Mouse (Mus musculus) CD4-positive, CD25-positive, alpha-beta regulatory T cell, adult 4 months (primary cell): ENCODE data around the gene Uchl3. TPM values are rescaled to one million over a fixed set of nuclear protein-coding genes. Genes with fewer than 3 reads are reported as not detected.

Source experiments
- ATAC-seq: one replicate; pipeline ENCODE4 v1.8.0; 2017
- polyA plus RNA-seq, 2 experiments: library from polyadenylated mRNA; unstranded; fragments of 100-300 nt; shearing (Covaris generic); gene quantifications; one replicate each; pipeline ENCODE4 v1.2.1; 2017

Gene Uchl3
- 10 to 100 TPM; 69.7 to 70.2 TPM for polyA plus RNA-seq

- ATAC-seq: peak; percentile 85
These were observed at the start of gene Uchl3 for GRCm38 (mm10) chr14:101653581-101654525. Gene Uchl3 (plus strand): TSS chr14:101653967.

- no peak for ATAC-seq
These were observed 47.9 kb upstream of the Uchl3 start for GRCm38 (mm10) chr14:101605843-101606242.

- peak; percentile 40 for ATAC-seq
These were observed 45.9 kb upstream of the Uchl3 start for GRCm38 (mm10) chr14:101607631-101608518.

GRCm38 (mm10) chr14:101608519-101609368 lies 45.0 kb upstream of the Uchl3 start, which contains the start of gene Tbc1d4:
Gene Tbc1d4 (minus strand): TSS chr14:101609191.
- ATAC-seq: peak; percentile 56

GRCm38 (mm10) chr14:101610701-101611100 lies 43.1 kb upstream of the Uchl3 start:
- ATAC-seq: no peak

GRCm38 (mm10) chr14:101613206-101613605 lies 40.6 kb upstream of the Uchl3 start:
- no peak for ATAC-seq

GRCm38 (mm10) chr14:101616178-101616577 lies 37.6 kb upstream of the Uchl3 start:
- ATAC-seq: no peak

GRCm38 (mm10) chr14:101617680-101618079 lies 36.1 kb upstream of the Uchl3 start:
- ATAC-seq: no peak

- no peak for ATAC-seq
These were observed 23.2 kb upstream of the Uchl3 start for GRCm38 (mm10) chr14:101630548-101630947.

GRCm38 (mm10) chr14:101635765-101636164 lies 18.0 kb upstream of the Uchl3 start:
- no peak for ATAC-seq

GRCm38 (mm10) chr14:101637381-101637780 lies 16.4 kb upstream of the Uchl3 start:
- ATAC-seq: no peak

- ATAC-seq: peak; percentile 92
These were observed 13.5 kb upstream of the Uchl3 start, which contains the start of gene Commd6 for GRCm38 (mm10) chr14:101640153-101640843. Gene Commd6 (minus strand): TSS chr14:101640686.

- no peak for ATAC-seq
These were observed 8.8 kb upstream of the Uchl3 start for GRCm38 (mm10) chr14:101644948-101645347.

- no peak for ATAC-seq
These were observed 3.2 kb upstream of the Uchl3 start for GRCm38 (mm10) chr14:101650551-101650950.

GRCm38 (mm10) chr14:101652571-101652970 lies 1.2 kb upstream of the Uchl3 start:
- no peak for ATAC-seq

GRCm38 (mm10) chr14:101654526-101654909 lies 751 bp downstream of the Uchl3 start:
- peak; percentile 5 for ATAC-seq

GRCm38 (mm10) chr14:101656307-101656706 lies 2.5 kb downstream of the Uchl3 start:
- ATAC-seq: peak; percentile 4

- no peak for ATAC-seq
These were observed 8.1 kb downstream of the Uchl3 start for GRCm38 (mm10) chr14:101661654-101662412.

- ATAC-seq: no peak
These were observed 10.5 kb downstream of the Uchl3 start for GRCm38 (mm10) chr14:101664274-101664673.

- ATAC-seq: no peak
These were observed 12.3 kb downstream of the Uchl3 start for GRCm38 (mm10) chr14:101666056-101666455.

GRCm38 (mm10) chr14:101666536-101666935 lies 12.8 kb downstream of the Uchl3 start:
- ATAC-seq: no peak
